Mouse (Mus musculus) thymus, adult 2 months (tissue): ENCODE data around the gene Rsph14. TPM values are rescaled to one million over a fixed set of nuclear protein-coding genes. Genes with fewer than 3 reads are reported as not detected.

Experiments used
- DNase-seq: peaks from one replicate; pipeline ENCODE4 v3.0.0; 2021
- H3K27ac ChIP-seq: fragments of 200-500 bp; 2 replicates; pipeline ENCODE4 v1.5.1; 2012; ENCODE audit warnings: low read length, control low read depth; ENCODE audit not compliant: control insufficient read depth, insufficient read depth
- H3K27me3 ChIP-seq: fragments of 200-500 bp; 2 replicates; pipeline ENCODE4 v1.6.1; 2012; ENCODE audit warnings: mild to moderate bottlenecking, low read length, moderate library complexity, mixed read lengths; ENCODE audit not compliant: control insufficient read depth, insufficient read depth
- H3K36me3 ChIP-seq: fragments of 200-500 bp; 2 replicates; pipeline ENCODE4 v1.6.1; 2012; ENCODE audit warnings: mild to moderate bottlenecking, low read length, moderate library complexity; ENCODE audit not compliant: control insufficient read depth, insufficient read depth
- H3K4me1 ChIP-seq: fragments of 200-500 bp; replicated peaks from 2 replicates; pipeline ENCODE4 v1.6.1; 2012; ENCODE audit warnings: low read length; ENCODE audit not compliant: control insufficient read depth, insufficient read depth
- H3K4me3 ChIP-seq: fragments of 200-500 bp; 2 replicates; pipeline ENCODE4 v1.5.1; 2012; ENCODE audit warnings: mild to moderate bottlenecking, low read length, control low read depth, moderate library complexity; ENCODE audit not compliant: control insufficient read depth, insufficient read depth
- CTCF ChIP-seq: fragments of 200-500 bp; IDR thresholded peaks from 2 replicates; pipeline ENCODE4 v1.5.1; 2012; ENCODE audit warnings: mild to moderate bottlenecking, control low read depth, low read length, moderate library complexity, borderline replicate concordance; ENCODE audit not compliant: control insufficient read depth, poor library complexity, insufficient read depth; ENCODE audit errors: extremely low read depth
- POLR2A ChIP-seq: fragments of 200-500 bp; IDR thresholded peaks from 2 replicates; pipeline ENCODE4 v1.6.1; 2012; ENCODE audit warnings: mild to moderate bottlenecking, low read length, control low read depth, moderate library complexity; ENCODE audit not compliant: control insufficient read depth, poor library complexity, insufficient read depth; ENCODE audit errors: extremely low read depth
- WGBS: fragments of 180-500 bp; shearing (Covaris S2); methylation state at CpG from one replicate; pipeline ENCODE4 v1.1.7; 2018; 5-methylcytosine and 5-hydroxymethylcytosine counted together
- polyA plus RNA-seq: library from polyadenylated mRNA; depleted of rRNA; stranded (reverse); fragments of >200 nt; gene quantifications from 2 replicates; pipeline ENCODE4 v1.2.3, GENCODE M21; 2012

The Rsph14 gene
- polyA plus RNA-seq, 1 experiment = not detected

GRCm38 (mm10) chr10:74931631-74932030, 100.8 kb downstream of the Rsph14 start:
- no peaks in the 10 kb centered on the region for H3K4me1 ChIP-seq
- no peak overlapping the region for H3K27ac ChIP-seq
- H3K27me3 ChIP-seq = no peaks in the 10 kb centered on the region
- TF ChIP-seq CTCF (no peak), POLR2A (no peak)
- H3K36me3 ChIP-seq = no peaks in the 10 kb centered on the region
- 79% methylated on average over 6 of the region's 6 CpGs for WGBS
- H3K4me3 ChIP-seq = no peak overlapping the region
- no peak for DNase-seq

- H3K36me3 ChIP-seq = no peaks in the 10 kb centered on the region
- no peaks in the 10 kb centered on the region for H3K4me1 ChIP-seq
- no peaks in the 10 kb centered on the region for H3K27me3 ChIP-seq
- H3K4me3 ChIP-seq = no peak overlapping the region
- H3K27ac ChIP-seq = no peak overlapping the region
- WGBS = 77% methylated on average over 3 of the region's 3 CpGs
- DNase-seq = no peak
- TF ChIP-seq POLR2A = no peak
- TF ChIP-seq CTCF = no peak
Measured at GRCm38 (mm10) chr10:74930541-74930940, 101.8 kb downstream of the Rsph14 start.

GRCm38 (mm10) chr10:74929578-74929977, 102.8 kb downstream of the Rsph14 start:
- Histone ChIP-seq H3K27ac (no peak overlapping the region), H3K4me1 (no peaks in the 10 kb centered on the region), H3K4me3 (no peak overlapping the region), H3K36me3 (no peaks in the 10 kb centered on the region), H3K27me3 (no peaks in the 10 kb centered on the region)
- TF ChIP-seq POLR2A (no peak), CTCF (peak; percentile 39; the same call in 1 of the 2 replicates)
- WGBS = 75% methylated on average over 6 of the region's 6 CpGs
- DNase-seq = peak; percentile 29

- no peaks in the 10 kb centered on the region for H3K36me3 ChIP-seq
- no peak overlapping the region for H3K27ac ChIP-seq
- no peak overlapping the region for H3K4me3 ChIP-seq
- no peaks in the 10 kb centered on the region for H3K4me1 ChIP-seq
- TF ChIP-seq POLR2A = no peak
- TF ChIP-seq CTCF = no peak
- 95% methylated on average over 7 of the region's 7 CpGs for WGBS
- no peaks in the 10 kb centered on the region for H3K27me3 ChIP-seq
- no peak for DNase-seq
Measured at GRCm38 (mm10) chr10:74928276-74928675, 104.1 kb downstream of the Rsph14 start.

- Histone ChIP-seq H3K36me3 (no peaks in the 10 kb centered on the region), H3K27me3 (no peaks in the 10 kb centered on the region), H3K4me3 (no peak overlapping the region), H3K27ac (no peak overlapping the region), H3K4me1 (0 out of 2 replicates have a peak, but pooled peaks cover 4% of the 10 kb centered on the region)
- DNase-seq = peak; percentile 44
- WGBS = 30% methylated on average over 21 of the region's 21 CpGs
- no peak for TF ChIP-seq POLR2A
- TF ChIP-seq CTCF = peak; percentile 54; the same call in 1 of the 2 replicates
Measured at GRCm38 (mm10) chr10:74925324-74925723, 107.1 kb downstream of the Rsph14 start.

GRCm38 (mm10) chr10:74924274-74924673, 108.1 kb downstream of the Rsph14 start:
- Histone ChIP-seq H3K4me1 (0 out of 2 replicates have a peak, but pooled peaks cover 4% of the 10 kb centered on the region), H3K27me3 (no peaks in the 10 kb centered on the region), H3K27ac (no peak overlapping the region), H3K36me3 (no peaks in the 10 kb centered on the region), H3K4me3 (no peak overlapping the region)
- DNase-seq = no peak
- no peak for TF ChIP-seq CTCF
- TF ChIP-seq POLR2A = no peak
- 93% methylated on average over 14 of the region's 14 CpGs for WGBS

- H3K4me3 ChIP-seq = no peak overlapping the region
- H3K27ac ChIP-seq = no peak overlapping the region
- no peaks in the 10 kb centered on the region for H3K36me3 ChIP-seq
- TF ChIP-seq POLR2A (no peak), CTCF (peak; percentile 35; the same call in 1 of the 2 replicates)
- H3K4me1 ChIP-seq = 0 out of 2 replicates have a peak, but pooled peaks cover 4% of the 10 kb centered on the region
- 30% methylated on average over 6 of the region's 6 CpGs for WGBS
- DNase-seq = peak; percentile 32
- H3K27me3 ChIP-seq = no peaks in the 10 kb centered on the region
Measured at GRCm38 (mm10) chr10:74922763-74923162, 109.6 kb downstream of the Rsph14 start.
